Comparison of ENCODE assay signal across 8 mouse cellular contexts in the genomic region with DNA sequence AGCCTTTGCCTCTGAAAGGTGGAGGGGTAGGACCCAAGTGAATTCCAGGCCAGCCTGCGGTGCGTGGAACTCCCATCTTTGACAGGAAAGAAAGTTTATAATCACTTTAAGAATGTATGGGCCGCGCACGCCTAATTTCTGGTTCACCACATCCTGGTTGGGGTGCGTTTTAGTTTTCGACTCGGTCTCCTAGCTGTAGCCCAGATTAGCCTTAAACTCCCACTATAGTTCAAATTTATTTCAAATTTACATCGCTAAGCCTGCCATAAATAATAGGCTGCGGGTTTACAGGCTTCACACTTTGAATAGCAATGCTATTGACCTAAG. TPM values are rescaled to one million over a fixed set of nuclear protein-coding genes. Genes with fewer than 3 reads are reported as not detected.
DNase-seq lines count a peak whose midpoint lies in the region; ATAC-seq and TF ChIP-seq lines count a peak whose summit lies in the region.

No protein-coding gene starts in this region.

- peak overlapping the region; percentile 63 for H3K4me3 ChIP-seq in lung, postnatal 0 days (ENCODE audit: low read depth, low read length)
- peak overlapping the region; percentile 65 for H3K4me3 ChIP-seq in forebrain, embryonic 10.5 days
- peak overlapping the region; percentile 72 for H3K4me3 ChIP-seq in limb, embryonic 13.5 days
- peak overlapping the region; percentile 98 for H3K4me3 ChIP-seq in small intestine, adult 2 months (ENCODE audit: low read depth, low read length)

- H3K9me3 ChIP-seq in lung, postnatal 0 days (ENCODE audit: low read length): no peaks in the 10 kb centered on the region
- H3K9me3 ChIP-seq in forebrain, embryonic 10.5 days: no peaks in the 10 kb centered on the region
- no peaks in the 10 kb centered on the region for H3K9me3 ChIP-seq in limb, embryonic 13.5 days

- ATAC-seq in lung, postnatal 0 days: no peak
- ATAC-seq in limb, embryonic 13.5 days (ENCODE audit: low FRiP score, low read depth): no peak

- peak overlapping the region; percentile 74; the same call in 1 of the 2 replicates for H3K27ac ChIP-seq in lung, postnatal 0 days (ENCODE audit: low read length)
- H3K27ac ChIP-seq in forebrain, embryonic 10.5 days: peak overlapping the region; percentile 89
- H3K27ac ChIP-seq in limb, embryonic 13.5 days: peak overlapping the region; percentile 94
- no peak overlapping the region for H3K27ac ChIP-seq in small intestine, adult 2 months (ENCODE audit: insufficient read depth, low read depth, low read length)

- WGBS in lung, postnatal 0 days: 3% methylated on average over 10 of the region's 10 CpGs
- 6% methylated on average over 10 of the region's 10 CpGs for WGBS in forebrain, embryonic 10.5 days
- 3% methylated on average over 10 of the region's 10 CpGs for whole genome bisulfite sequencing in limb, embryonic 13.5 days
- WGBS in small intestine, adult 2 months: 3% methylated on average over 10 of the region's 10 CpGs

- no peak for TF ChIP-seq EP300 in lung, postnatal 0 days (IDR thresholded peaks at IDR 0.05)

- peak overlapping the region; percentile 56 for H3K9ac ChIP-seq in lung, postnatal 0 days (replicated peaks; ENCODE audit: low read depth)
- peak overlapping the region; percentile 94 for H3K9ac ChIP-seq in limb, embryonic 13.5 days

- no peaks in the 10 kb centered on the region for H3K27me3 ChIP-seq in lung, postnatal 0 days (replicated peaks; ENCODE audit: insufficient read depth, low read length)
- H3K27me3 ChIP-seq in forebrain, embryonic 10.5 days (ENCODE audit: poor library complexity, severe bottlenecking): 0 out of 2 replicates have a peak, but pooled peaks cover 8% of the 10 kb centered on the region
- no peaks in the 10 kb centered on the region for H3K27me3 ChIP-seq in limb, embryonic 13.5 days
- H3K27me3 ChIP-seq in small intestine, adult 2 months (ENCODE audit: control insufficient read depth, insufficient read depth, low read length): no peaks in the 10 kb centered on the region

- no peaks in the 10 kb centered on the region for H3K36me3 ChIP-seq in lung, postnatal 0 days (ENCODE audit: insufficient read depth, low read length)
- H3K36me3 ChIP-seq in forebrain, embryonic 10.5 days (replicated peaks): no peaks in the 10 kb centered on the region
- H3K36me3 ChIP-seq in limb, embryonic 13.5 days: peaks cover 2% of the 10 kb centered on the region; the same call in 1 of the 2 replicates
- no peaks in the 10 kb centered on the region for H3K36me3 ChIP-seq in small intestine, adult 2 months (ENCODE audit: control insufficient read depth, insufficient read depth, low read length)

- H3K4me1 ChIP-seq in lung, postnatal 0 days (ENCODE audit: insufficient read depth, low read depth, low read length): no peaks in the 10 kb centered on the region
- H3K4me1 ChIP-seq in forebrain, embryonic 10.5 days: peaks cover 14% of the 10 kb centered on the region
- H3K4me1 ChIP-seq in limb, embryonic 13.5 days: peaks cover 23% of the 10 kb centered on the region
- H3K4me1 ChIP-seq in small intestine, adult 2 months (ENCODE audit: control insufficient read depth, insufficient read depth, insufficient read length, low read length): peaks cover 5% of the 10 kb centered on the region; the same call in 1 of the 2 replicates

- H3K4me2 ChIP-seq in lung, postnatal 0 days (replicated peaks; ENCODE audit: low read depth, low read length): peak overlapping the region; percentile 99
- H3K4me2 ChIP-seq in limb, embryonic 13.5 days (replicated peaks): peak overlapping the region; percentile 71

- TF ChIP-seq POLR2A in small intestine, adult 2 months (IDR thresholded peaks at IDR 0.05; ENCODE audit: low read depth, low read length): no peak

- TF ChIP-seq CTCF in lung, postnatal 0 days (IDR thresholded peaks at IDR 0.05): no peak
- no peak for TF ChIP-seq CTCF in small intestine, adult 2 months (IDR thresholded peaks at IDR 0.05; ENCODE audit: extremely low read depth, insufficient read length, insufficient replicate concordance, low read depth, low read length)

- DNase-seq in lung, postnatal 0 days (ENCODE audit: low spot score): no peak
- DNase-seq in lung, postnatal 25 days (ENCODE audit: low spot score): no peak
- DNase-seq in forebrain, embryonic 10.5 days (ENCODE audit: extremely low spot score, low spot score): no peak
- DNase-seq in thymus, postnatal 14 days: no peak
- DNase-seq in c-Kit-positive CD71-positive TER-119-positive erythroid progenitor cells, embryonic 14.5 days (ENCODE audit: low spot score): no peak
- DNase-seq in gastrocnemius, adult 18-20 months (ENCODE audit: low spot score): no peak

RNA-seq across cellular contexts. Expression of a gene that starts 0.2 kb away (rescaled TPM):
- 83.8 and 84.8 TPM in 2 replicates for polyA plus RNA-seq in lung, postnatal 0 days (2015; fragmentation: Nextera tagmentation; extraction: Ambion mirVana)
- polyA plus RNA-seq in forebrain, embryonic 10.5 days (2016; fragmentation: Nextera tagmentation; extraction: Ambion mirVana): 30.7 and 31.6 TPM in 2 replicates
- polyA plus RNA-seq in limb, embryonic 13.5 days (2015; fragmentation: Nextera tagmentation; extraction: Ambion mirVana): 161 TPM in 2 replicates
- polyA plus RNA-seq in small intestine, adult 2 months (2012; rRNA removed): 21.9 and 28.8 TPM in 2 replicates
- total RNA-seq in gastrocnemius, adult 18-20 months (2021): 1 to 10 TPM; 7.1 to 8.0 TPM

RNA-seq across cellular contexts. Expression of a gene that starts 10.2 kb away (rescaled TPM):
- 23.3 and 23.4 TPM in 2 replicates for polyA plus RNA-seq in lung, postnatal 0 days (2015; fragmentation: Nextera tagmentation; extraction: Ambion mirVana)
- 22.6 and 22.8 TPM in 2 replicates for polyA plus RNA-seq in forebrain, embryonic 10.5 days (2016; fragmentation: Nextera tagmentation; extraction: Ambion mirVana)
- 29.7 and 32.2 TPM in 2 replicates for polyA plus RNA-seq in limb, embryonic 13.5 days (2015; fragmentation: Nextera tagmentation; extraction: Ambion mirVana)
- polyA plus RNA-seq in small intestine, adult 2 months (2012; rRNA removed): 15.5 and 25.4 TPM in 2 replicates
- total RNA-seq in gastrocnemius, adult 18-20 months (2021): 1 to 10 TPM; 2.8 to 3.5 TPM

RNA-seq across cellular contexts. Expression of a gene that starts 10.2 kb away (rescaled TPM):
- polyA plus RNA-seq in lung, postnatal 0 days (2015; fragmentation: Nextera tagmentation; extraction: Ambion mirVana): 5.5 TPM in 2 replicates
- 10.1 and 10.7 TPM in 2 replicates for polyA plus RNA-seq in forebrain, embryonic 10.5 days (2016; fragmentation: Nextera tagmentation; extraction: Ambion mirVana)
- polyA plus RNA-seq in limb, embryonic 13.5 days (2015; fragmentation: Nextera tagmentation; extraction: Ambion mirVana): 9.4 and 9.6 TPM in 2 replicates
- polyA plus RNA-seq in small intestine, adult 2 months (2012; rRNA removed): 3.8 and 4.6 TPM in 2 replicates
- total RNA-seq in gastrocnemius, adult 18-20 months (2021): 1 to 10 TPM; 1.3 TPM
